Mouse (Mus musculus) C2C12 (cell line): ENCODE measurements around the gene Sytl1. TPM values are rescaled to one million over a fixed set of nuclear protein-coding genes. Genes with fewer than 3 reads are reported as not detected.

Source experiments
- H3K27me3 ChIP-seq: one replicate; pipeline ENCODE4 v1.6.1; 2011; ENCODE audit not compliant: control insufficient read depth, insufficient read depth, insufficient read length
- H3K36me3 ChIP-seq: one replicate; pipeline ENCODE4 v1.6.1; 2011; ENCODE audit not compliant: control insufficient read depth, insufficient read depth
- H3K4me3 ChIP-seq: one replicate; pipeline ENCODE4 v1.5.1; 2011; ENCODE audit warnings: mild to moderate bottlenecking, control low read depth; ENCODE audit not compliant: poor library complexity, insufficient read depth, severe bottlenecking
- H3K79me2 ChIP-seq: one replicate; pipeline ENCODE4 v1.6.1; 2011; ENCODE audit not compliant: control insufficient read depth, insufficient read depth
- H3K79me3 ChIP-seq: one replicate; pipeline ENCODE4 v1.6.1; 2011; ENCODE audit warnings: low read depth, control low read depth
- H3ac ChIP-seq: one replicate; pipeline ENCODE3; 2011; ENCODE audit warnings: low read depth; ENCODE audit not compliant: control insufficient read depth, insufficient read length
- CEBPB ChIP-seq: IDR thresholded peaks from one replicate; pipeline ENCODE4 v1.6.1; 2011; ENCODE audit warnings: low read depth, mild to moderate bottlenecking, control low read depth, moderate library complexity
- CTCF ChIP-seq: IDR thresholded peaks from one replicate; pipeline ENCODE4 v1.5.1; 2011; ENCODE audit not compliant: control insufficient read depth, insufficient read depth, insufficient read length
- FOSL1 ChIP-seq: IDR thresholded peaks from one replicate; pipeline ENCODE4 v1.8.0; 2011; ENCODE audit warnings: mild to moderate bottlenecking, low read length; ENCODE audit not compliant: poor library complexity, insufficient read depth, severe bottlenecking
- MAX ChIP-seq: IDR thresholded peaks from one replicate; pipeline ENCODE4 v1.6.1; 2011; ENCODE audit warnings: mild to moderate bottlenecking, control low read depth
- MYOD1 ChIP-seq: IDR thresholded peaks from one replicate; pipeline ENCODE4 v1.6.1; 2011; ENCODE audit warnings: low read depth; ENCODE audit not compliant: control insufficient read depth, insufficient read length
- MYOG ChIP-seq: IDR thresholded peaks from one replicate; pipeline ENCODE4 v1.6.1; 2011; ENCODE audit not compliant: control insufficient read depth, insufficient read length; ENCODE audit errors: extremely low read depth
- USF1 ChIP-seq: IDR thresholded peaks from one replicate; pipeline ENCODE4 v1.6.1; 2011; ENCODE audit warnings: low read depth, mild to moderate bottlenecking, control low read depth, moderate library complexity
- long read RNA-seq, 2 experiments: library from polyadenylated mRNA; unstranded; transcript quantifications; one replicate each; pipeline ENCODE4 v2.0.0; 2019 to 2020
- polyA plus RNA-seq: library from polyadenylated mRNA; unstranded; fragments of >200 nt; fragmentation: generic; extraction: Trizol; gene quantifications from one replicate; pipeline ENCODE4 v1.2.1, GENCODE M21; 2012; ENCODE audit warnings: missing spikeins

The Sytl1 gene
- polyA plus RNA-seq: 0.89 TPM
- long read RNA-seq, experiment 1, partial matches to known transcripts: 0 of 1 reads
- long read RNA-seq, experiment 1, other reads (novel, unspliced or antisense): 0 of 1 reads
- long read RNA-seq, experiment 2: 0 reads

GRCm38 (mm10) chr4:133262882-133263281 lies at the start of gene Sytl1:
TSS of gene Sytl1 (minus strand) at chr4:133263113.
- Histone ChIP-seq H3K27me3 (peaks cover 3% of the 10 kb centered on the region), H3K79me3 (no peaks in the 10 kb centered on the region), H3K4me3 (no peak within 1 kb of the TSS), H3K79me2 (no peaks in the 10 kb centered on the region), H3K36me3 (peaks cover 24% of the 10 kb centered on the region), H3ac (no peak within 1 kb of the TSS)
- TF ChIP-seq CEBPB (no peak), USF1 (no peak), CTCF (no peak)

GRCm38 (mm10) chr4:133309948-133310347 lies 47.0 kb upstream of the Sytl1 start:
- Histone ChIP-seq H3ac (no peak overlapping the region), H3K27me3 (no peaks in the 10 kb centered on the region), H3K4me3 (no peak overlapping the region), H3K36me3 (no peaks in the 10 kb centered on the region), H3K79me2 (no peaks in the 10 kb centered on the region), H3K79me3 (no peaks in the 10 kb centered on the region)
- TF ChIP-seq CEBPB (no peak), FOSL1 (no peak), CTCF (peak; percentile 84)

GRCm38 (mm10) chr4:133307331-133307730 lies 44.4 kb upstream of the Sytl1 start:
- H3K79me3 ChIP-seq: no peaks in the 10 kb centered on the region
- H3K4me3 ChIP-seq: no peak overlapping the region
- H3K27me3 ChIP-seq: no peaks in the 10 kb centered on the region
- no peak overlapping the region for H3ac ChIP-seq
- H3K79me2 ChIP-seq: no peaks in the 10 kb centered on the region
- TF ChIP-seq CTCF: peak; percentile 30
- TF ChIP-seq MAX: no peak
- no peaks in the 10 kb centered on the region for H3K36me3 ChIP-seq

- H3ac ChIP-seq: no peak overlapping the region
- TF ChIP-seq CEBPB (no peak), USF1 (no peak), MAX (no peak), MYOG (no peak)
- H3K27me3 ChIP-seq: no peaks in the 10 kb centered on the region
- no peak overlapping the region for H3K4me3 ChIP-seq
- no peaks in the 10 kb centered on the region for H3K36me3 ChIP-seq
- no peaks in the 10 kb centered on the region for H3K79me2 ChIP-seq
- H3K79me3 ChIP-seq: no peaks in the 10 kb centered on the region
Observed at GRCm38 (mm10) chr4:133305825-133306224, 42.9 kb upstream of the Sytl1 start.

DNA sequence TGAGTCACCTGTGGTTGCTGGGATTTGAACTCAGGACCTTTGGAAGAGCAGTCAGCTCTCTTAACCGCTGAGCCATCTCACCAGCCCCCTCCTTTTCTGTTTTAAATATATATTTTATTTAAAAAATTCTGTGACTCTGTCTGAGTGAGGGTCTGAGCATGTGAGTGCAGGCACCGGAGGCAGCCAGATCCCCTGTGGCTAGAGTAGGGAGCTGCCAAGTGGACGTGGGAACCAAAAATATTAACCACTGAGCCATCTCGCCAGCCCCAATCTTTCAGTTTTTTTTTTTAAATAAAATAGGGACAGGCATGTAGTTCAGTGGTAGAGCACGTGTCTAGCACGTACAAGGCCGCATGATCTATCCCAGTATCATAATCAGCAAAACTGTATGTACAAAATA lies 41.9 kb upstream of the Sytl1 start:
- Histone ChIP-seq H3K79me3 (no peaks in the 10 kb centered on the region), H3K79me2 (no peaks in the 10 kb centered on the region), H3ac (no peak overlapping the region), H3K27me3 (no peaks in the 10 kb centered on the region), H3K4me3 (no peak overlapping the region), H3K36me3 (no peaks in the 10 kb centered on the region)
- no peak for TF ChIP-seq USF1
- no peak for TF ChIP-seq FOSL1
- no peak for TF ChIP-seq MYOD1

- TF ChIP-seq USF1 (no peak), FOSL1 (no peak), MAX (no peak), CEBPB (no peak), MYOG (no peak), MYOD1 (no peak), CTCF (no peak)
- Histone ChIP-seq H3K36me3 (no peaks in the 10 kb centered on the region), H3K79me3 (no peaks in the 10 kb centered on the region), H3K4me3 (no peak overlapping the region), H3K79me2 (no peaks in the 10 kb centered on the region), H3K27me3 (no peaks in the 10 kb centered on the region), H3ac (no peak overlapping the region)
Observed at GRCm38 (mm10) chr4:133302668-133303067, 39.8 kb upstream of the Sytl1 start.

DNA sequence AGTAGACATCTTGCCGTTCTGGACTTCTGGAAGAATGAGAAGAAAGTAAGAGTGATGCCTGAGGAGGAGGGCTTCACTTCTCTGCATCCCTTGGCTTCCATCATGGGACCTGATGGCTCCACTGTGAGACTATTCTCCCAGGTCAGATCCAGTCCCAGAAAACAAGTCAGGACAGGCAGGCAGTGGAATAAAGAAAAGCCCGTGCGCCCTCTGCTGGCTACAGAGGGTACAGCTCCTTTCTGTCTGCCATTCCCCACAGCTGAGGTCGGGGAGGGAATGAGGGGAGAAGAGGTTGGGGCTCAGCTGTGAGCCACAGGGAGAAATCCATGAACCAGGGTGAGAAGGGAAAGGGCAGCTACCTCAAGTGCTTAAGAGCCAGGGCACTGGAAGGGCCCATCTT lies 38.9 kb upstream of the Sytl1 start:
- Histone ChIP-seq H3ac (no peak overlapping the region), H3K79me3 (no peaks in the 10 kb centered on the region), H3K79me2 (no peaks in the 10 kb centered on the region), H3K36me3 (no peaks in the 10 kb centered on the region), H3K27me3 (no peaks in the 10 kb centered on the region), H3K4me3 (no peak overlapping the region)
- no peak for TF ChIP-seq CEBPB
- peak; percentile 70 for TF ChIP-seq CTCF
- TF ChIP-seq FOSL1: no peak
